Mouse (Mus musculus): ENCODE measurements around the gene Mus81. TPM values are rescaled to one million over a fixed set of nuclear protein-coding genes. Genes with fewer than 3 reads are reported as not detected.
A peak's percentile ranks its signal among the peaks of the same experiment; 100 is the strongest.

Mus81 gene
- polyA plus RNA-seq, 1 experiment, result 55.9 TPM

GRCm38 (mm10) chr19:5459019-5459418, 29.2 kb downstream of the Mus81 start:
- WGBS, result 71% methylated on average over 7 of the region's 7 CpGs
- TF ChIP-seq CTCF (IDR thresholded peaks at IDR 0.05; ENCODE audit: control insufficient read depth, insufficient read depth, low read length) (no peak), POLR2A (IDR thresholded peaks at IDR 0.05; ENCODE audit: borderline replicate concordance, control insufficient read depth, low read depth, low read length) (no peak)
- H3K27ac ChIP-seq (ENCODE audit: control insufficient read depth, insufficient read depth, low read depth, low read length, poor library complexity), result no peak overlapping the region
- H3K4me3 ChIP-seq (replicated peaks; ENCODE audit: control insufficient read depth, low read depth, low read length), result no peak overlapping the region
- peaks cover 1% of the 10 kb centered on the region; the same call in 1 of the 2 replicates for H3K4me1 ChIP-seq (ENCODE audit: control insufficient read depth, insufficient read depth, low read length)

GRCm38 (mm10) chr19:5457746-5458442, 30.3 kb downstream of the Mus81 start, which contains the start of gene Ccdc85b:
Gene Ccdc85b, minus strand, starts transcription at chr19:5457894.
- TF ChIP-seq CTCF (IDR thresholded peaks at IDR 0.05; ENCODE audit: control insufficient read depth, insufficient read depth, low read length), result no peak
- Histone ChIP-seq H3K4me3 (replicated peaks; ENCODE audit: control insufficient read depth, low read depth, low read length) (peak within 1 kb of the TSS; percentile 73), H3K4me1 (ENCODE audit: control insufficient read depth, insufficient read depth, low read length) (peaks cover 1% of the 10 kb centered on the region; the same call in 1 of the 2 replicates), H3K27ac (ENCODE audit: control insufficient read depth, insufficient read depth, low read depth, low read length, poor library complexity) (peak within 1 kb of the TSS; percentile 86)
- 11% methylated on average over 14 of the region's 14 CpGs for WGBS

DNA sequence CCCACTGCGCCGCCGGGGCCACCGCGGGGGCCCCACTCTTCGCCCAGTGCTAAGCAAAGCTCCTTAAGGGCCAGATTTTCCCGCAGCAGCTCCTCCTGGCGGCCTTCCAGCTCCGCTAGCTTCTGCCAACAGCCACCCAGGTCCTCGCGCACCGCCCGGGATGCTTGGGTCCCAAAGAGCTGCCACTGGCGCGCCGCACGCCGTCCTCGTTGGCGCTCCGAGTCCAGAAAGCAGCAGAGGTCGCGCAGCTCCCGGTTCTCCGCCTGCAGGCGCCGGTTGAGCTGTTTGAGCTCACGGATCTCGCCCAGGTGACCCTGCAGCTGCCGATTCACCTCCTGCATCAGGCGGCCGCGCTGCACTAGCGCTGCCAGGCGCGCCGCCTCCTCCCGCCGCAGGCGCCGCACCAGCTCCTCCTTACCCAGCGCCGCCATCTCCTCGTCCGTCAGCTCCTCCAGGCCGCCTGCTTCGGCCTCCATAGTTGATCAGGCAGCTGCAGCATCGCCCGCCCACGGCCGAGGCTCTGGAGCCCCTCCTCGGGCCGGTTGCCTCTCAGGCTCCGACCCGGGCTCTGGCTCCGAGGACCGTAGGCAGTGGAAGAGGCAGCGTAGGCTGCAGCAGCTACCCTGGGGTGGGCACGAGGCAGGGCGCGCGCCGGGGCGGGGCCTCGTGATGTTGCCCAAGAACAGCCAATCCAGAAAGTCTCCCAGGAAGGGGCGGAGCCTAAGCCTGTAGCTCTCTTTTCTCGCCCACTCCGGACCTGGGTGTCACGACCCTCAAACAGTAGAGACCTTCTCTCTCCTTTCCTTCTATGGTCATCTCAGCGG, 31.1 kb downstream of the Mus81 start:
- Histone ChIP-seq H3K27ac (ENCODE audit: control insufficient read depth, insufficient read depth, low read depth, low read length, poor library complexity) (peak overlapping the region; percentile 86), H3K4me1 (ENCODE audit: control insufficient read depth, insufficient read depth, low read length) (peaks cover 1% of the 10 kb centered on the region; the same call in 1 of the 2 replicates), H3K4me3 (replicated peaks; ENCODE audit: control insufficient read depth, low read depth, low read length) (peak overlapping the region; percentile 73)
- TF ChIP-seq CTCF (IDR thresholded peaks at IDR 0.05; ENCODE audit: control insufficient read depth, insufficient read depth, low read length) (no peak), POLR2A (IDR thresholded peaks at IDR 0.05; ENCODE audit: borderline replicate concordance, control insufficient read depth, low read depth, low read length) (peak; percentile 91; the same call in 1 of the 2 replicates)
- under 1% methylated on average over 70 of the region's 70 CpGs for WGBS

DNA sequence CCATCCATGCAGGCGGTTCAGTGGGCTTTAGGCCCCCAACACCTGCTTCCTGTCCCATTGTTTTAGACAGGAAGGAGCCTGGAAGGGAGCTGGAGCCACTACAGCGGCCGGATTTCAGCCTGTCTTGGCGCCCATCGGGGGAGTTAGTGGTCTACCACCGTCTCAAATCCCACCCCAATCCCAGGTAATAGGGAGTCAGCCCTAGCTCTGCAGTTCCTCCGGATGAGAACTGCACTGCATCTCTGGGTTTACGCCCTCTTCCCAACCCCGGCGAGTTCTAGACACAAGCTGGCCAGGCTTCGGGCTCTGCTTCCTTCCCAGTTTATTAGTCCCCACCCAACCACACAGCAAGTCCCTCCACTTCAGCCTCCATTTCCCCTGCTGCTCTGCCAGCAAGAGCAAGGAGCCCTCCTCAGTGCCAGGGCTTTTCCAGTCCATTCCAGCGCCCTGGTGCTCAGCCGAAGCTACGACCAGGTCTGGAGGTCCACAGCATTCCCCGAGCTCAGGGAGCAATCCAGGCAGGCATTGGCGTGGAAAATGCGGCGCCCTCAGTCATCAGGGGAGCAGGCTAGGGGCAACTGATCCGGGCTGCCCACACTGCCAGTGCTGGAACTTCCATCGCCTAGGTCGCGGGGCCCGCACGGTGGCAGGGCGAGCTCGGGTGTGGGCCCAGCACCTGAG, 31.8 kb downstream of the Mus81 start:
- WGBS, result 1% methylated on average over 26 of the region's 26 CpGs
- Histone ChIP-seq H3K27ac (ENCODE audit: control insufficient read depth, insufficient read depth, low read depth, low read length, poor library complexity) (peak overlapping the region; percentile 86), H3K4me1 (ENCODE audit: control insufficient read depth, insufficient read depth, low read length) (peaks cover 1% of the 10 kb centered on the region; the same call in 1 of the 2 replicates)

DNA sequence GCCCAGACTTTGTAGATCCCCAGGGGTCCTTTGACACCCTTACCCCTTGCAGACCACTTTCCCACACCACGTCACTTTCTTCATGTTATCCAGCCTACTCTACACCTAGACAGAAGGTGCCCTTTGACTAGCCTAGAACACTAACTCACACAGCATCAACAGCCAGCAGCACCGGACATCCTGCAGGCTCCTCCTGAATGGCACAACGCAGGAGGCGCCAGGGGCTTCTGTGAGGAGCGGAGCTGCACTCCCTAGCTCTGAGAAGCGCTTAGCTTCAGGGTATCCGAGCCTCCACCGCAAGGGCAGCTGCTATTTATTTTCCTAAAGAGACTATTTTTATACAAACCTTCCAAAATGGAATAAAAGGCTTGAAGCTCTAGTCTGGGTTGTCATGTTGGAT, 32.6 kb downstream of the Mus81 start:
- WGBS, result 81% methylated on average over 8 of the region's 8 CpGs
- H3K27ac ChIP-seq (ENCODE audit: control insufficient read depth, insufficient read depth, low read depth, low read length, poor library complexity), result no peak overlapping the region
- no peak overlapping the region for H3K4me3 ChIP-seq (replicated peaks; ENCODE audit: control insufficient read depth, low read depth, low read length)
- peaks cover 1% of the 10 kb centered on the region; the same call in 1 of the 2 replicates for H3K4me1 ChIP-seq (ENCODE audit: control insufficient read depth, insufficient read depth, low read length)
- TF ChIP-seq CTCF (IDR thresholded peaks at IDR 0.05; ENCODE audit: control insufficient read depth, insufficient read depth, low read length) (no peak), POLR2A (IDR thresholded peaks at IDR 0.05; ENCODE audit: borderline replicate concordance, control insufficient read depth, low read depth, low read length) (no peak)

More for the DNA sequence above, 31.8 kb downstream of the Mus81 start:
- H3K4me3 ChIP-seq (replicated peaks; ENCODE audit: control insufficient read depth, low read depth, low read length), result peak overlapping the region; percentile 61
- TF ChIP-seq CTCF (IDR thresholded peaks at IDR 0.05; ENCODE audit: control insufficient read depth, insufficient read depth, low read length) (no peak), POLR2A (IDR thresholded peaks at IDR 0.05; ENCODE audit: borderline replicate concordance, control insufficient read depth, low read depth, low read length) (no peak)

GRCm38 (mm10) chr19:5455037-5455436, 33.2 kb downstream of the Mus81 start:
- 89% methylated on average over 12 of the region's 12 CpGs for WGBS
- no peak overlapping the region for H3K4me3 ChIP-seq (replicated peaks; ENCODE audit: control insufficient read depth, low read depth, low read length)
- TF ChIP-seq CTCF (IDR thresholded peaks at IDR 0.05; ENCODE audit: control insufficient read depth, insufficient read depth, low read length) (no peak), POLR2A (IDR thresholded peaks at IDR 0.05; ENCODE audit: borderline replicate concordance, control insufficient read depth, low read depth, low read length) (no peak)
- no peak overlapping the region for H3K27ac ChIP-seq (ENCODE audit: control insufficient read depth, insufficient read depth, low read depth, low read length, poor library complexity)
- H3K4me1 ChIP-seq (ENCODE audit: control insufficient read depth, insufficient read depth, low read length), result peaks cover 1% of the 10 kb centered on the region; the same call in 1 of the 2 replicates

DNA sequence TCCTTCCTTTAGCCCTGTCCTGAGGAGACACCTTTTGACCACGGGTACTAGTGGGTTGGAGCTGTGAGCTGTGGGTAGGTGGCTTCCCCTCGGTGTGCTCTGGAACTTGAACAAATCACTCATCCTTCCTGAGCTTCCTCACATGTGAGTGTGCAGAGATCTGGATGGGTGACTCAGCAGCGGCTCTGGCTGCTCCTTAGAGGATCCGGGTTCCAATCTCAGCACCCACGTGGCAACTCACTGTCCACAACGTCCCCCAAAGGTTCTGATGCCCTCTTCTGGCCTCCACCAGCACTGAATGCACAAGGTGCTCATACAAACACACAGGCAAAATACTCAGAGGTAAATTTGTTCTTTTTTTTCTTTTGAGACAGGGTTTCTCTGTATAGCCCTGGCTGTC, 36.4 kb downstream of the Mus81 start:
- WGBS, result 59% methylated on average over 6 of the region's 6 CpGs
- no peak overlapping the region for H3K4me3 ChIP-seq (replicated peaks; ENCODE audit: control insufficient read depth, low read depth, low read length)
- H3K27ac ChIP-seq (ENCODE audit: control insufficient read depth, insufficient read depth, low read depth, low read length, poor library complexity), result no peak overlapping the region

DNA sequence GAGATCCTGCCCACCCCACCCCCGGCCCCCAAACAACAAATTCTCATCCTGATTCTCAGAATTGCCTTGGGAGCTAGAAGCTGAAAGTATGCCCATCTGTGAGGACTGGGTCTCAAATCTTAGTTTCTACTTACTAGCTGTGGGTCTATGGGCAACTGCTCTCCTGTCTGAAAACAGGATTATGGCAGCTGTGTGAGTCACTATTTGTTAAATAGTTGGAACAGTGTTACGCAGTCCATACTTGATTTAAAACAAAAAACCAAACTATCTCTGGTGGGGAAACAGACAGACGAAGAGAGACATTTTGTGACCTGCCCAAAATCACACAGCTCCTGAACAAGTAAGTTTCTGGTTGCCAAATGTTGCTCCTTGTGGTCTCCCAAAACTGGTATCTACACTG, 38.5 kb downstream of the Mus81 start:
- 75% methylated on average over 3 of the region's 3 CpGs for WGBS
- H3K4me1 ChIP-seq (ENCODE audit: control insufficient read depth, insufficient read depth, low read length), result peaks cover 9% of the 10 kb centered on the region
- H3K4me3 ChIP-seq (replicated peaks; ENCODE audit: control insufficient read depth, low read depth, low read length), result no peak overlapping the region
- H3K27ac ChIP-seq (ENCODE audit: control insufficient read depth, insufficient read depth, low read depth, low read length, poor library complexity), result no peak overlapping the region
- no peak for TF ChIP-seq POLR2A (IDR thresholded peaks at IDR 0.05; ENCODE audit: borderline replicate concordance, control insufficient read depth, low read depth, low read length)
- no peak for TF ChIP-seq CTCF (IDR thresholded peaks at IDR 0.05; ENCODE audit: control insufficient read depth, insufficient read depth, low read length)

More for the DNA sequence above, 36.4 kb downstream of the Mus81 start:
- peaks cover 5% of the 10 kb centered on the region for H3K4me1 ChIP-seq (ENCODE audit: control insufficient read depth, insufficient read depth, low read length)
- TF ChIP-seq POLR2A (IDR thresholded peaks at IDR 0.05; ENCODE audit: borderline replicate concordance, control insufficient read depth, low read depth, low read length) (no peak), CTCF (IDR thresholded peaks at IDR 0.05; ENCODE audit: control insufficient read depth, insufficient read depth, low read length) (no peak)

Data from bone marrow, adult 2 months (tissue).